Mouse (Mus musculus): ENCODE data around the gene Slco4c1. TPM values are rescaled to one million over a fixed set of nuclear protein-coding genes. Genes with fewer than 3 reads are reported as not detected.

Gene Slco4c1
- polyA plus RNA-seq, 1 experiment from 2014 or later = 0.10 TPM

DNA sequence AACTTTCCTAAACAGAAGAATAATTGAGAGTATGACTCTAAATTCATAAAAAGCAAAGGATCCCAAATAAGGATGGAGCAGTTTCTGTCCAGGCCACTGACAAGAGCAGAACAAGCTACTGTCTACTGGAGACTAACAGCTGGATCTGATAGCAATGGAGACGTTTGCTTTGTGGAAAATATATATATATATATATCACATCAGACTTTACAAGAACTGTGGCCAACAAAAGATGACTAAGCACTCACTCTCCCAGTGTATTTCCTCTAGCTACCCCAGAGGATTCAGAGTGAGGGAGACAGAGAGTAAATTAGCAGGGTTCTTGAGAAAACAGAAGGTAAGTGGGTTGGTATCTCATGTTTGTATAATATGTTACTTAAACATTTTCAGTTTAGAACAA, 105.4 kb downstream of the Slco4c1 start:
- Histone ChIP-seq H3K36me3 (no peaks in the 10 kb centered on the region), H3K4me2 (replicated peaks) (no peak overlapping the region), H3K27me3 (no peaks in the 10 kb centered on the region), H3K9me3 (no peaks in the 10 kb centered on the region), H3K27ac (replicated peaks) (no peak overlapping the region), H3K4me1 (no peaks in the 10 kb centered on the region), H3K4me3 (no peak overlapping the region), H3K9ac (replicated peaks) (no peak overlapping the region)
- ATAC-seq (ENCODE audit: low FRiP score, low read depth) = no peak
- 63% methylated on average over 1 of the region's 1 CpGs for WGBS
